15 mouse cellular contexts compared by ENCODE assay signal in genomic region chr10:72613125-72613915, GRCm38 (mm10). TPM values are rescaled to one million over a fixed set of nuclear protein-coding genes. Genes with fewer than 3 reads are reported as not detected.
DNase-seq lines count a peak whose midpoint lies in the region.
"Had no signal": no experiment of that assay in that cellular context is flagged by ENCODE, and none has a peak within 500 bp of the region (broad histone marks: within the 10 kb centered on the region; RNA-seq: fewer than 3 reads in every experiment).

No protein-coding gene starts in this region.

- DNase-seq in layer of hippocampus, adult 11-12 months (ENCODE audit: low spot score): peak; percentile 3
- no peak for DNase-seq in layer of hippocampus, postnatal 25 days (ENCODE audit: extremely low spot score in 1 of 2, low spot score in 1 of 2)
- peak; percentile 12 for DNase-seq in right cerebral cortex, adult 18-20 months
- DNase-seq in right cerebral cortex, postnatal 4 days: no peak
- peak; percentile 10 for DNase-seq in brain, embryonic 18.5 days (ENCODE audit: low read depth, low spot score)
- peak; percentile 62 for DNase-seq in telencephalon, adult 2 months (ENCODE audit: low read depth, low spot score)
- DNase-seq in gastrocnemius, postnatal 10 days: no peak
- no peak for DNase-seq in urinary bladder, postnatal 36 days (ENCODE audit: low spot score in 2 of 2)
- DNase-seq: adrenal gland, postnatal 10 days; cerebellum, adult 9-10 months; kidney, adult 9 months; kidney, postnatal 25 days; lung, adult 18-20 months; lung, postnatal 10 days; thymus, postnatal 14 days had no signal

RNA-seq across cellular contexts. Expression of gene Zwint, which starts 41.3 kb away (rescaled TPM):
- total RNA-seq in layer of hippocampus, postnatal 25 days (2021): 100 to 1,000 TPM; 626 to 772 TPM
- 10 to 100 TPM; 38.4 to 39.2 TPM for total RNA-seq in gastrocnemius, postnatal 10 days (2021)

Comparison
In these comparisons a context has a peak if more than half of its experiments do, and no peak if none do; other contexts are left out.
1. DNase-seq: peak in layer of hippocampus, adult 11-12 months (single experiment), right cerebral cortex, adult 18-20 months (single experiment), brain, embryonic 18.5 days (single experiment) and telencephalon, adult 2 months (single experiment); none in layer of hippocampus, postnatal 25 days (0 of 2), right cerebral cortex, postnatal 4 days (single experiment), gastrocnemius, postnatal 10 days (single experiment) and urinary bladder, postnatal 36 days (0 of 2).
2. RNA of gene Zwint, which starts 41.3 kb away (total RNA-seq): 626 to 772 TPM in layer of hippocampus, postnatal 25 days; 38.4 to 39.2 TPM in gastrocnemius, postnatal 10 days; every median in the first group is over 10 times any median in the second.